Mouse (Mus musculus) heart, postnatal 0 days (tissue): ENCODE data around the gene Tlx2.

Experiments used
- CTCF ChIP-seq: IDR thresholded peaks from 2 replicates; pipeline ENCODE4 v1.5.1; 2016; ENCODE audit warnings: antibody characterized with exemption, control low read depth, low read depth
- EP300 ChIP-seq: IDR thresholded peaks from 2 replicates; pipeline ENCODE4 v1.6.1; 2016; ENCODE audit warnings: antibody characterized with exemption, low read depth

GRCm38 (mm10) chr6:83043561-83043960 is 26.5 kb downstream of the Tlx2 start:
- TF ChIP-seq CTCF (no peak), EP300 (no peak)
